In the genomic region with DNA sequence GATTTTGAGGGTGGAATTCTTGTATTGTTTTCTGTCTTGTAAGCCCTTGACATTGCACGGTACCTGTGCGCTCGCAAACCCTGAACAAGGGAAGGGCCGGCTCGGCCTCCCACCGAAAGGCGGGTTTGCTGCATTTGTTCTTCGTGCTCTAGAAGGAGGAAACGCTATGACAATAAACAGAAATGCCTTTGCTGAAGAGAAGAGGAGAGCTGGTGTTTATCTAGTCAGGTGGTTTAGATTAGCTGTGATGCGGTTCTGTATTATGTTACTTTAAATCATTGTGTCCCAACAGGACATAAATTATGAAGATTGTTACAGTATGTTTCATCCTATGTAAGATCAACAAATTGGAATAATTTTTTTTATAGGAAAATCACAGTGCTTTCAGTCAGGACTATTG, we compare ENCODE assay signal across 19 mouse cellular contexts. TPM values are rescaled to one million over a fixed set of nuclear protein-coding genes. Genes with fewer than 3 reads are reported as not detected.
DNase-seq lines count a peak whose midpoint lies in the region; ATAC-seq lines count a peak whose summit lies in the region.
"Had no signal": no experiment of that assay in that cellular context is flagged by ENCODE, and none has a peak within 500 bp of the region (broad histone marks: within the 10 kb centered on the region; RNA-seq: fewer than 3 reads in every experiment).

No protein-coding gene starts in this region.

- 36% methylated on average over 10 of the region's 10 CpGs for WGBS in kidney, embryonic 15.5 days
- 45% methylated on average over 10 of the region's 10 CpGs for WGBS in embryonic facial prominence, embryonic 12.5 days
- WGBS in embryonic facial prominence, embryonic 15.5 days = 49% methylated on average over 10 of the region's 10 CpGs

- H3K27me3 ChIP-seq in kidney, embryonic 15.5 days = 0 out of 2 replicates have a peak, but pooled peaks cover 2% of the 10 kb centered on the region
- no peaks in the 10 kb centered on the region for H3K27me3 ChIP-seq in embryonic facial prominence, embryonic 12.5 days
- 0 out of 2 replicates have a peak, but pooled peaks cover 2% of the 10 kb centered on the region for H3K27me3 ChIP-seq in embryonic facial prominence, embryonic 15.5 days

- ATAC-seq in kidney, embryonic 15.5 days (replicated peaks; ENCODE audit: low FRiP score) = no peak
- ATAC-seq in embryonic facial prominence, embryonic 12.5 days (ENCODE audit: insufficient number of reproducible peaks, insufficient read depth, low FRiP score, low TSS enrichment) = no peak
- ATAC-seq in embryonic facial prominence, embryonic 15.5 days (ENCODE audit: insufficient number of reproducible peaks, low FRiP score, low TSS enrichment, low read depth) = no peak
- no peak for ATAC-seq in CD4-positive, CD25-positive, alpha-beta regulatory T cell, adult 4 months
- ATAC-seq: forebrain, embryonic 14.5 days; intestine, postnatal 0 days had no signal

- no peak overlapping the region for H3K4me3 ChIP-seq in kidney, embryonic 15.5 days (replicated peaks)
- H3K4me3 ChIP-seq in embryonic facial prominence, embryonic 12.5 days = no peak overlapping the region
- no peak overlapping the region for H3K4me3 ChIP-seq in embryonic facial prominence, embryonic 15.5 days (replicated peaks)
- H3K4me3 ChIP-seq: erythroblast, embryonic 14.5 days; forebrain, embryonic 10.5 days; heart, adult 2 months; hindbrain, embryonic 10.5 days had no signal

- H3K27ac ChIP-seq in kidney, embryonic 15.5 days = peak overlapping the region; percentile 78; the same call in 1 of the 2 replicates
- H3K27ac ChIP-seq in embryonic facial prominence, embryonic 12.5 days = peak overlapping the region; percentile 70
- H3K27ac ChIP-seq in embryonic facial prominence, embryonic 15.5 days (replicated peaks) = peak overlapping the region; percentile 58; the same call in 1 of the 2 replicates
- H3K27ac ChIP-seq: forebrain, embryonic 10.5 days; heart, adult 2 months; hindbrain, embryonic 10.5 days; hindbrain, embryonic 14.5 days had no signal

- no peaks in the 10 kb centered on the region for H3K36me3 ChIP-seq in kidney, embryonic 15.5 days
- H3K36me3 ChIP-seq in embryonic facial prominence, embryonic 12.5 days = no peaks in the 10 kb centered on the region
- H3K36me3 ChIP-seq in embryonic facial prominence, embryonic 15.5 days = no peaks in the 10 kb centered on the region
- H3K36me3 ChIP-seq: forebrain, embryonic 10.5 days; hindbrain, embryonic 10.5 days had no signal

- peaks cover 24% of the 10 kb centered on the region for H3K4me1 ChIP-seq in kidney, embryonic 15.5 days
- H3K4me1 ChIP-seq in embryonic facial prominence, embryonic 12.5 days = peaks cover 36% of the 10 kb centered on the region
- peaks cover 19% of the 10 kb centered on the region for H3K4me1 ChIP-seq in embryonic facial prominence, embryonic 15.5 days

- H3K9ac ChIP-seq in kidney, embryonic 15.5 days = no peak overlapping the region
- H3K9ac ChIP-seq in embryonic facial prominence, embryonic 12.5 days = no peak overlapping the region
- no peak overlapping the region for H3K9ac ChIP-seq in embryonic facial prominence, embryonic 15.5 days
- H3K9ac ChIP-seq: hindbrain, embryonic 14.5 days had no signal

- H3K9me3 ChIP-seq in kidney, embryonic 15.5 days (replicated peaks) = no peaks in the 10 kb centered on the region
- H3K9me3 ChIP-seq in embryonic facial prominence, embryonic 12.5 days = no peaks in the 10 kb centered on the region
- H3K9me3 ChIP-seq in embryonic facial prominence, embryonic 15.5 days (replicated peaks) = no peaks in the 10 kb centered on the region
- H3K9me3 ChIP-seq: forebrain, embryonic 10.5 days; G1E; hindbrain, embryonic 10.5 days had no signal

- DNase-seq in kidney, postnatal 10 days = no peak
- DNase-seq in cerebellum, adult 11-12 months = no peak
- DNase-seq: adrenal gland, adult 8-10 months; adrenal gland, postnatal 36 days; cerebellum, adult 8-10 months; cerebellum, postnatal 14 days; heart, adult 2 months had no signal

- H3K4me2 ChIP-seq in kidney, embryonic 15.5 days = peak overlapping the region; percentile 40; the same call in 1 of the 2 replicates
- H3K4me2 ChIP-seq in embryonic facial prominence, embryonic 12.5 days (replicated peaks) = peak overlapping the region; percentile 21; the same call in 1 of the 2 replicates
- no peak overlapping the region for H3K4me2 ChIP-seq in embryonic facial prominence, embryonic 15.5 days (replicated peaks)
- H3K4me2 ChIP-seq: heart, embryonic 11.5 days; hindbrain, embryonic 14.5 days had no signal

RNA-seq across cellular contexts. Expression of a gene that starts 22.9 kb away (rescaled TPM):
- polyA plus RNA-seq in kidney, embryonic 15.5 days (2015; fragmentation: Nextera tagmentation; extraction: Ambion mirVana) = not detected in 2 replicates
- polyA plus RNA-seq in embryonic facial prominence, embryonic 12.5 days (2016; fragmentation: Nextera tagmentation; extraction: Ambion mirVana) = not detected in 2 replicates
- polyA plus RNA-seq in embryonic facial prominence, embryonic 15.5 days (2015; fragmentation: Nextera tagmentation; extraction: Ambion mirVana) = 0.17 TPM in 1 of 2 replicates, not detected in the other
- polyA plus RNA-seq in CD4-positive, CD25-positive, alpha-beta regulatory T cell, adult 4 months (2017; shearing (Covaris generic)) = under 1 TPM in 1 of 2 experiments, not detected in 1; 0.58 TPM
- polyA plus RNA-seq: erythroblast, embryonic 14.5 days; forebrain, embryonic 14.5 days; G1E; hindbrain, embryonic 10.5 days; hindbrain, embryonic 14.5 days had no signal

RNA-seq across cellular contexts. Expression of a gene that starts 34.3 kb away (rescaled TPM):
- polyA plus RNA-seq in kidney, embryonic 15.5 days (2015; fragmentation: Nextera tagmentation; extraction: Ambion mirVana) = 54.9 and 57.6 TPM in 2 replicates
- 56.6 TPM in 2 replicates for polyA plus RNA-seq in embryonic facial prominence, embryonic 12.5 days (2016; fragmentation: Nextera tagmentation; extraction: Ambion mirVana)
- 50.3 and 53.0 TPM in 2 replicates for polyA plus RNA-seq in embryonic facial prominence, embryonic 15.5 days (2015; fragmentation: Nextera tagmentation; extraction: Ambion mirVana)
- 1 to 10 TPM; 5.0 to 7.0 TPM for polyA plus RNA-seq in CD4-positive, CD25-positive, alpha-beta regulatory T cell, adult 4 months (2017; shearing (Covaris generic))

RNA-seq across cellular contexts. Expression of a gene that starts 47.0 kb away (rescaled TPM):
- 91.8 and 92.4 TPM in 2 replicates for polyA plus RNA-seq in kidney, embryonic 15.5 days (2015; fragmentation: Nextera tagmentation; extraction: Ambion mirVana)
- polyA plus RNA-seq in embryonic facial prominence, embryonic 12.5 days (2016; fragmentation: Nextera tagmentation; extraction: Ambion mirVana) = 99.8 and 103 TPM in 2 replicates
- polyA plus RNA-seq in embryonic facial prominence, embryonic 15.5 days (2015; fragmentation: Nextera tagmentation; extraction: Ambion mirVana) = 98.3 and 105 TPM in 2 replicates
- polyA plus RNA-seq in CD4-positive, CD25-positive, alpha-beta regulatory T cell, adult 4 months (2017; shearing (Covaris generic)) = 10 to 100 TPM; 26.6 to 27.0 TPM
